Mouse (Mus musculus): ENCODE measurements around the gene Tomm40. TPM values are rescaled to one million over a fixed set of nuclear protein-coding genes. Genes with fewer than 3 reads are reported as not detected.
A peak's percentile ranks its signal among the peaks of the same experiment; 100 is the strongest.
"Not testable (repeated sequence)": the region's sequence is repeated elsewhere in the genome, so short reads cannot be mapped to it uniquely, and the experiment has no call there.

Gene Tomm40
- total and polyA plus RNA-seq, 2 experiments from 2014 or later = 151 to 172 TPM

DNA sequence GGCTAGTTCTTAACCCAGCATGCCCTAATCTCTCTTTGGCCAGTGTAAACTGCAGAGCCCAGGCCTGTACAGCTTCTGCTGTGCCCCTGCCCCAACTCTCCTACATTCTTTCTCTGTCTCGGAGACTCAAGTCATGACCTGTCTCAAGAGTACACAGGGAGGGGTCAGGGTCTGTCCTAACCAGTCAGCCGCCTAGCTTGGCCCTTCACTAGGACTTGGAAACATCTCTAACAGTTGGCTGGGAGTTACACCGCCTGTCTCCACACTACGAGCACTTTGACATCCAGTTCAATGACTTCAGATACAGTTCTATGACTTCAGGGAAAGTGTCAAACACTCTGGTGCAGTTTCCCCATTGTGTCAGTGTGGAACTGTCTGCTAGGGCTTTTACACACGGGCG lies 23.8 kb downstream of the Tomm40 start:
- Histone ChIP-seq H3K4me2 (ENCODE audit: low read depth, low read length) (no peak overlapping the region), H3K36me3 (ENCODE audit: insufficient read depth, low read length) (no peaks in the 10 kb centered on the region), H3K9me3 (ENCODE audit: low read length) (no peaks in the 10 kb centered on the region), H3K4me3 (ENCODE audit: low read length) (no peak overlapping the region), H3K9ac (replicated peaks; ENCODE audit: low read length) (no peak overlapping the region), H3K27me3 (ENCODE audit: insufficient read depth, low read length) (no peaks in the 10 kb centered on the region), H3K27ac (0 out of 2 replicates have a peak overlapping the region, but pooled peaks have one; percentile 32), H3K4me1 (ENCODE audit: insufficient read depth, low read length) (no peaks in the 10 kb centered on the region)
- DNase-seq (ENCODE audit: low spot score) (no peak), ATAC-seq (no peak)
- no peak for TF ChIP-seq CTCF (IDR thresholded peaks at IDR 0.05; ENCODE audit: low read depth)
- WGBS = 77% methylated on average over 6 of the region's 6 CpGs

DNA sequence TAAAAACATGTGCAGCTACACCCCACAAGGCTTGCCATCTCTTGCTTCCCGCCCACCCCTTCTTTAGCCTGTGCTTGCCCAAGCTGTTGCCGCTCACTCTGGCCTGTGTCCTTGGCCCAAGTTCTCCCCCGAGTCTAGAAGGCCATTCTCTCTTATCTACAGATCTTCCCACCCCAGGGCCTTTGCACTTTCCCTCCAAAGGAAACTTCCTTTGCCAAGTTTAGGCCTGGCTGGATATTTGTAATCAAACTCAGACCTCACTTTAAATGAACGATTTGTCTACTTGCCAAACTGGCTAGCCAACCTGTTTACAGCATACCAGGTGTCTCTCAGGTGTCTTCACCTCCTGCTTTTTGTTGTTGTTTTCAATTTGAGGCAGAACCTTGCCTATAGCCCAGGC lies 24.4 kb downstream of the Tomm40 start:
- H3K4me2 ChIP-seq (ENCODE audit: low read depth, low read length) = no peak overlapping the region
- no peaks in the 10 kb centered on the region for H3K4me1 ChIP-seq (ENCODE audit: insufficient read depth, low read length)
- no peaks in the 10 kb centered on the region for H3K9me3 ChIP-seq (ENCODE audit: low read length)
- no peak for DNase-seq (ENCODE audit: low spot score)
- no peak for TF ChIP-seq CTCF (IDR thresholded peaks at IDR 0.05; ENCODE audit: low read depth)
- H3K9ac ChIP-seq (replicated peaks; ENCODE audit: low read length) = no peak overlapping the region
- H3K36me3 ChIP-seq (ENCODE audit: insufficient read depth, low read length) = no peaks in the 10 kb centered on the region
- WGBS = 91% methylated on average over 4 of the region's 4 CpGs
- no peaks in the 10 kb centered on the region for H3K27me3 ChIP-seq (ENCODE audit: insufficient read depth, low read length)
- no peak for ATAC-seq
- no peak overlapping the region for H3K27ac ChIP-seq
- no peak overlapping the region for H3K4me3 ChIP-seq (ENCODE audit: low read length)

DNA sequence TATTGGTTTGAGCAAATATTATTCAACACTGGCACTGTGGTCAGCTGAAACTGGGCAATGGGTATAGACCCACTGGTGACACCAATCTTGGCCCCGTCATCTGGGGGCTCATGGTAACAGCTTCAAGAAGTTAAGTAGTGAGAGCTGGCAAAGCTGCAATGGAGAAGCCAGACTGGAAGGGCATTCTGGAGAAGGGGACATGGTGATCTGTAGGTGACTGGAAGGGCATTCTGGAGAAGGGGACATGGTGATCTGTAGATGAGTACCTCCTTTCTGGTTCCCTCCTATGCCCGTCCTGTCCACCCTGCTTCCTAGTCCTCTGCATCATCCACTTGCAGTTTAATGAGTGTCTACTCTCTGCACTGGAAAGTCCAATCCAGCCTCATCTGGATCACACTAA lies 26.6 kb downstream of the Tomm40 start:
- Histone ChIP-seq H3K9ac (replicated peaks; ENCODE audit: low read length) (no peak overlapping the region), H3K27me3 (ENCODE audit: insufficient read depth, low read length) (no peaks in the 10 kb centered on the region), H3K27ac (no peak overlapping the region), H3K4me3 (ENCODE audit: low read length) (no peak overlapping the region), H3K9me3 (ENCODE audit: low read length) (no peaks in the 10 kb centered on the region), H3K36me3 (ENCODE audit: insufficient read depth, low read length) (no peaks in the 10 kb centered on the region), H3K4me1 (ENCODE audit: insufficient read depth, low read length) (no peaks in the 10 kb centered on the region), H3K4me2 (ENCODE audit: low read depth, low read length) (no peak overlapping the region)
- DNase-seq (ENCODE audit: low spot score) (no peak), ATAC-seq (no peak)
- no peak for TF ChIP-seq CTCF (IDR thresholded peaks at IDR 0.05; ENCODE audit: low read depth)
- 87% methylated on average over 2 of the region's 2 CpGs for WGBS

DNA sequence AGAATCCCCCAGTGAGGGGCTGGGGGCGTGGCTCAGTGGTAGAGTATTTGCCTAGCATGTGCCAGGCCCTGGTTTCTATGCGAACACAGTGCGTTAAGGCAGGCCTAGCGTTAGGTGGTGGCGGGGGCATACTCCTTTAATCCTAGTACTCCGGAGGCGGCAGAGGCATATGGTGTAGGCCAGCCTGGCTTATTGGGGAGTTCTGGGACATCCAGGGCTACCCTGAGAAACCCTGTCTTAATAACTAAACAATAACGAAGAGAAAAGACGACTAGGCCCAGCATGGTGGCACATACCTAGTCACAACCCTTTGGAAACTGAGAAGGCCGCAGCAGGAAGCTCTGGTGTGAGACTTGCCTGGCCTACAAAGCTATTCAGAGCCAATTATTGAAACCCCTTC lies 27.1 kb downstream of the Tomm40 start:
- no peak for ATAC-seq
- no peaks in the 10 kb centered on the region for H3K9me3 ChIP-seq (ENCODE audit: low read length)
- no peak for DNase-seq (ENCODE audit: low spot score)
- no peak for TF ChIP-seq CTCF (IDR thresholded peaks at IDR 0.05; ENCODE audit: low read depth)
- no peak overlapping the region for H3K27ac ChIP-seq
- WGBS = 89% methylated on average over 10 of the region's 10 CpGs
- no peak overlapping the region for H3K4me3 ChIP-seq (ENCODE audit: low read length)
- no peak overlapping the region for H3K4me2 ChIP-seq (ENCODE audit: low read depth, low read length)
- no peaks in the 10 kb centered on the region for H3K36me3 ChIP-seq (ENCODE audit: insufficient read depth, low read length)
- H3K9ac ChIP-seq (replicated peaks; ENCODE audit: low read length) = no peak overlapping the region
- no peaks in the 10 kb centered on the region for H3K27me3 ChIP-seq (ENCODE audit: insufficient read depth, low read length)
- no peaks in the 10 kb centered on the region for H3K4me1 ChIP-seq (ENCODE audit: insufficient read depth, low read length)

DNA sequence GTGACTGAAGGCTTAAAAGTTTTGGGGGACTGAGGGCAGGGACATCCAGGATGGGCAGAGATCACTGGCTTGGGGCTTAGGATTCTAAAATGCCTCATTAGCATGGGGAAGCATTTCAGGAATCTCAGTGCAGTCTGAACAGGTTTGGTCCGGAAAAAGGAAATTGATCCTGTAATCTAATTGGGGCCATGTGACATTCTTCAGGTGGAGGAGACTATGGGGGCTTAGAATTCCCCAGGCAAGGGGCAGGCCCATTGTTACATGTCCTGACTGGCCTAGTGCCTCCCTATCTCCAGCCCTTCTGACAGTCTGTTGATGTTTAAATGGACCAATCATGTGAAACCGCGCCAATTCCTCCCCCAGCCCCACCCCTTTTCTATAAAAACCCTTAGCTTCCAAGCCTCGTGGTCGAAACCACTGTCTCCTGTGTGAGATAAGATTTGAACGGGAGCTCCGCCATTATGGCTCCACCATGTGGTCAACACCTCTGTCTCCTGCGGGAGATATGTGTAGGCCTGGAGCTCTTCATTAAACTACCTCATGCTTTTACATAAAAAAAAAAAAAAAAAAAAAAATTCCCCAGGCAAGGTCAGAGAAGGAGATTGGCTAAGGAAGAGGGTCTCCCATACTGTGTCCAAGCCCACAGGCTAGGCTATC lies 28.2 kb downstream of the Tomm40 start:
- not testable (repeated sequence) for H3K27me3 ChIP-seq (ENCODE audit: insufficient read depth, low read length); H3K9ac ChIP-seq (replicated peaks; ENCODE audit: low read length); H3K36me3 ChIP-seq (ENCODE audit: insufficient read depth, low read length); ATAC-seq; DNase-seq (ENCODE audit: low spot score); H3K4me2 ChIP-seq (ENCODE audit: low read depth, low read length); H3K4me1 ChIP-seq (ENCODE audit: insufficient read depth, low read length); H3K9me3 ChIP-seq (ENCODE audit: low read length); H3K27ac ChIP-seq; H3K4me3 ChIP-seq (ENCODE audit: low read length)
- 81% methylated on average over 8 of the region's 8 CpGs for WGBS

DNA sequence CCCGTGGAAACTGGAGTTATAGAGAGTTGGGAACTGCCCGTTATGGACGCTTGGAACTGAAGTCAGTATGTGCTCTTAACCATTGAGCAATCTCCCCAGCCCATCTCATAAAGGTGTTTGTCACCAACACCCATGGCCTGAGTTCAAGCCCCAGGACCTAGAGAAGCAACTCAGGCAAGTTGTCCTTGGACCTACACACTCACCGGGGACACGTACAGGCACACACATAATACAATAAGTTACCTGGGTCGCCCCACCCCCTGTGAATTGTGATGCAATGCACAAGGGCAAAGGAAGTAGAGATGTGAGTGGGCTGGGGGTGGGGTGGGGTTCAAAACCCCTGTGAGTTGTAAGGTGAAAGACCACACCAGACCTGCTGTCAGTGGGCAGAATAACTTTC lies 28.7 kb downstream of the Tomm40 start:
- H3K4me3 ChIP-seq (ENCODE audit: low read length) = no peak overlapping the region
- no peak overlapping the region for H3K27ac ChIP-seq
- H3K4me1 ChIP-seq (ENCODE audit: insufficient read depth, low read length) = no peaks in the 10 kb centered on the region
- TF ChIP-seq CTCF (IDR thresholded peaks at IDR 0.05; ENCODE audit: low read depth) = no peak
- no peak overlapping the region for H3K9ac ChIP-seq (replicated peaks; ENCODE audit: low read length)
- H3K27me3 ChIP-seq (ENCODE audit: insufficient read depth, low read length) = no peaks in the 10 kb centered on the region
- H3K9me3 ChIP-seq (ENCODE audit: low read length) = no peaks in the 10 kb centered on the region
- no peaks in the 10 kb centered on the region for H3K36me3 ChIP-seq (ENCODE audit: insufficient read depth, low read length)
- WGBS = 88% methylated on average over 6 of the region's 6 CpGs
- no peak for ATAC-seq
- DNase-seq (ENCODE audit: low spot score) = no peak
- no peak overlapping the region for H3K4me2 ChIP-seq (ENCODE audit: low read depth, low read length)

DNA sequence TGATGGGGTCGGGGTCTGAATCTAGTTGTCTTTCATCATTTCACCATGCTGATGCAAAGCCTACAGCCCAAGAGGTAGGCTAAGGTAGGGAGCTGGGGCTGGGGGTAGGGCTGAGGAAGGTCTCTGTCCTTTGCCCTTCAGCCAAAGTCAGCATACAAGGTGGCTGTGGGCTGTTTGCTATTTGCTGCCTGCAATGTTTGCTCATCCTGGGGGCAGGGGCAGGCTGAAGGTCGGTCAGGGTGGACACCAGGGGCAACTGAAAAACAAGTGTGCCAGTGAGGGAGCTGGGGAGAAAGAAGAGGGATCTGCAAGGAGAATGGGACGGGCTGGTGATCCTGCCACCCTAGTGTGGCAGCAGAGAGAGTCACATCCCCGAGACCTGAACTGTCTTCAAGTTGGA lies 29.9 kb downstream of the Tomm40 start:
- Histone ChIP-seq H3K4me2 (ENCODE audit: low read depth, low read length) (no peak overlapping the region), H3K4me3 (ENCODE audit: low read length) (no peak overlapping the region), H3K27ac (no peak overlapping the region), H3K36me3 (ENCODE audit: insufficient read depth, low read length) (no peaks in the 10 kb centered on the region), H3K9ac (replicated peaks; ENCODE audit: low read length) (no peak overlapping the region), H3K27me3 (ENCODE audit: insufficient read depth, low read length) (no peaks in the 10 kb centered on the region), H3K4me1 (ENCODE audit: insufficient read depth, low read length) (no peaks in the 10 kb centered on the region), H3K9me3 (ENCODE audit: low read length) (no peaks in the 10 kb centered on the region)
- 71% methylated on average over 4 of the region's 4 CpGs for WGBS
- DNase-seq (ENCODE audit: low spot score) (no peak), ATAC-seq (no peak)
- no peak for TF ChIP-seq CTCF (IDR thresholded peaks at IDR 0.05; ENCODE audit: low read depth)

All from hindbrain, postnatal 0 days (tissue).